Mouse (Mus musculus): ENCODE results near the gene C1ql4.

GRCm38 (mm10) chr15:99122642-99123041 is 35.0 kb upstream of the C1ql4 start:
- TF ChIP-seq CTCF (IDR thresholded peaks at IDR 0.05; ENCODE audit: low read depth, low read length) (no peak), TAL1 (conservative IDR thresholded peaks at IDR 0.05; ENCODE audit: low read depth, low read length) (no peak)
